Mouse (Mus musculus) thymus, adult 2 months (tissue): ENCODE results near the gene Tuba1b.

Experiments used
- CTCF ChIP-seq: fragments of 200-500 bp; IDR thresholded peaks from 2 replicates; pipeline ENCODE4 v1.5.1; 2012; ENCODE audit warnings: mild to moderate bottlenecking, control low read depth, low read length, moderate library complexity, borderline replicate concordance; ENCODE audit not compliant: control insufficient read depth, poor library complexity, insufficient read depth; ENCODE audit errors: extremely low read depth
- POLR2A ChIP-seq: fragments of 200-500 bp; IDR thresholded peaks from 2 replicates; pipeline ENCODE4 v1.6.1; 2012; ENCODE audit warnings: mild to moderate bottlenecking, low read length, control low read depth, moderate library complexity; ENCODE audit not compliant: control insufficient read depth, poor library complexity, insufficient read depth; ENCODE audit errors: extremely low read depth

DNA sequence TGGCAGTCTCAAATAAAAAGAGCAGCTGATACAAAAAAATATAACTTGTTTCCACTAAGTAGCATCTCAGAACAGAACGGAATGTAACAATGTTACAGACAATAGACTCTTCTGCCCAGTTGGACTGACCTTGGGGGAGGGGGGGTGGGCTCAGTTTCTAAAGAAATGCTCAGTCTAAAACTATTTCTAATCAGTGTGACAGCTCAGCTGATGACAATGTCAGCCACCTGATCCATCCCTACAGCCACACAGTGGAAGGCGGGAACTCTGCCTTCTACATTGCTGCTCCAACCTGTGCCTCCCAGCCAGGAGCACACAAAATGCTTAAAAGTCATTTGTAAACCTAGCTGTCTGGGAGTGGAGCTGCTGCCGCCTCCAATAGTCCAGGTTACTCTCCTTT, 13.5 kb upstream of the Tuba1b start:
- TF ChIP-seq CTCF = no peak
- TF ChIP-seq POLR2A = no peak
